Mouse (Mus musculus): Measurements from ENCODE around the gene Lce1k.
"Not testable (repeated sequence)": the region's sequence is repeated elsewhere in the genome, so short reads cannot be mapped to it uniquely, and the experiment has no call there.

The Lce1k gene

DNA sequence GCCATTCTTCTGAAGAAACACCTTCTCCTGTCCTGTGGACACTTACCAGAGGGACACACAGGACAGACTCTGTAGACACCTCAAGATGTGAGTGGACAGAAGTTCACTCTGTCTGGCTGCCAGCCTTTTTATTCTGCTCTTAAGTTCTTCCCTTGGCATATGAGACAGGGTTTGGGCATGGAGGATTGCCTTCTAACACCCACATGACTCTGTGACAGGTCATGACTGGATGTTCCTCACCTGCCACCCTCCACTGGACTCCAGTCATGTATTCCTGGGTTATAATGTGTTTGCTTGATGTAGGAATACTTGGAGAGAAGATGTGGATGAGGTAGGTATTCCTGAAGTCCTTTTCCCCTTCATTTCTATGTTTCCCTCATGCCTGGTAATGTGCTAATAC lies at the start of gene Lce1k:
TSS of gene Lce1k (minus strand) at position 101 of the 400 bp plus-strand sequence.
- DNase-seq: no peak

DNA sequence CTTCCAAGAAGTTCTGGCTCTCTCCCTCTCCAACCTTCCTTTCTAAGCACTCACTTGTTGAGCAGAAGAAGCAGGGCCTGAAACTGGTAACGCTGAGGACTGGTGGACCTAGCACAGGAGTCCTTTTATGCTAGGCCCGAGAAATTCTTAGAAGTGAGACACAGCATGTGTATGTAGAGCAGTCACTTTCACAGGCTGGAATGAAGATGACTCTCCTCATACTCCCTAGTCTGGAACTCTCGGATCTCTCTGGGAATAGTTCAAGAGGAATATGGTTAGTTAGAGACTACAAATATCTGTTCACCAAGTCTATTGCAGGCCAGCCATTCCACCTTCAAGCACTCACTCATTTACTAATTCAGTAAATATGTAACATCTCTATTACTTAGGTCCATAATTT lies 43.5 kb upstream of the Lce1k start, which contains the start of gene Lce1l:
TSS of gene Lce1l (minus strand) at position 101 of the 400 bp plus-strand sequence.
- DNase-seq: no peak

DNA sequence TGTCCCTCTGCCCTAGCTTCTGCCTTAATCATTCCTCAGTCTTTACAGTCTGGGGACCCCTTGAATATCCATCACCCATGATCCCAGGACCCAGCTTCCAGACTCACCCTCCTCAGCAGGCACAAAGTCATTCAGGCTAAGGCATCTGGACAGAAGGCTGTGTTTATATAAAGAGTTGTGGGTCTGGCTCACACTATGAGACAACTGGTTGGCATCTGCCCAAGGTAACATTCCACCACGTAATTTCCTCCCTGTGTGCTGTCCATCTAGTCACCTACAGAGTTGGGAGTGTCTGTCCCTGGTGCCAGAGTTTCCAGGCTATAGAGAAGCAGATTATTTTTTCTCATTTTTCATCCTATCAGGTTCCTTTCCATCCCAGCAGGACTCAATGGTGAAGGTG lies 19.4 kb upstream of the Lce1k start, which contains the start of gene Kprp:
TSS of gene Kprp (minus strand) at position 140 of the 400 bp plus-strand sequence.
- DNase-seq: no peak

DNA sequence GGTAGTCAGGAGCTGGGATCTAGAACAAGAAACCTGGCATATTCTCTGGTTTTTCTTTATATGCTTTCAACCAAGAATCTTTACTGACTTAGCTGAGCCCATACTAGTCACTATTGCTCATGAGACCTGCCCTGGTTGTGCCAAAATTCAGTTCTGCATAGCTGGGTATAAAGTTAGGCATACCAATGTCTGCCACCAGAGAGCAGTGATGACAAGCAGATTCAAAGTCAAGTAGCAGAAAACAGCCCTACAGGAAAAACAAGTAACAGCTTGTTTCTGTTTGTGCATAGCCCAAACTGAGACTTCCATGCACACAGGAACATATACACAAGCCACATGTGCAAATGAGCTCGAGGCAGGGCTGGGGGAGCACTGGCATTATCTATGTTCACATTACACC lies 18.1 kb upstream of the Lce1k start:
- DNase-seq: no peak

DNA sequence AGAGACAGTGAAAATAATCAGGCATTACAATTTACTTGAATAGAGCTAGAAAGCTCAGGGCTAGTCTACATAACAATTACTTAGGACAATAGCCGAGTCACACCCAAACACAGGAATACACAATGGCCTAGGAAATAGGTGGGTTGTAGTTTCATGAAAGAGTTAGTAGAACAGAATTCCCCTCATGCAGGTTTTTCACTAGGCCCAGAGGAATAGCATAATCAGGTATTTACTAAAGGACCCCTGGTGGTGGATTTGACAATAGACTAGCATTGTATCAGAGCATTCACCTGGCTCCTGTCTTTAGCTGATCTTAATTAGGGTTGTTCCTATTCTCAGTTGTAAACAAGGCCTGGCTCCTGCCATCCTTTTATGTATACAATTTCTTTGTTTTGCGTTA lies 8.3 kb upstream of the Lce1k start:
- DNase-seq: not testable (repeated sequence)

DNA sequence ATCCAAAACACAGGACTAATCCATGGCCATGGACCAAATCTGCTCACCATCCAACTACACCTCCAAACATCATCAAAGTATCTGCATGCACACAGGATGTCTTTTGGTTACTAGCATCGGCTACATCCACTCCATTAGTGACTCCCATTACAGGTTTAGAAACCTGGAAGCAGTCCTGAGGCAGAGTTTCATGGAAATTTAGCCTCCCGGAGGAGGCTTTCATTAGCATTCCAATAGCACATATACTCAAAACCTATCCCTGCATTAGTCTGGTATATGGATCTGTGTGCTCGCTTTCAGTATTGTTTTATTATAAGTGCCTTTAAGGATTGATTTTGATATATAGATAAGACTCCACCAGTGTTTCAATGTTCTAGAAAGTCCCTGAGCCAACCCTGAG lies 7.9 kb upstream of the Lce1k start:
- no peak for DNase-seq

DNA sequence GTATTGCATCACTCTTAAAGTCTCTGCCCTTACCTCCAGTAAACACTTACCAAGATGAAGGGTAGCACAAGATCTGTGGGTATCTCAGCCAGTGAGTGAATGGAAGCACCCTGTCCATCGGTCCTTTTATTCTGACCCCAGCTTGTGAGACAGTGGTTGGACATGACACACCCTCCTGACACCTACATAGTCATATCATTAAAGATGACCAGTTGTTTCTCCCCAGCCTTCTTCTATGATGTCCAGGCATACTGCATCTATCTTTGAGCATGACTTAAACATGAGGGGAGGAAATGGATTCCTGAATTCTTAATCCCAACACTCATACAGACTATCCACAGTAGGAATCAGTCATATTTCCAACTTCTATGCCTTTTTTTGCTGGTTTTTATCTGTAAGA lies 17.3 kb downstream of the Lce1k start, which contains the start of gene Lce1j:
TSS of gene Lce1j (minus strand) at position 101 of the 400 bp plus-strand sequence.
- no peak for DNase-seq

DNA sequence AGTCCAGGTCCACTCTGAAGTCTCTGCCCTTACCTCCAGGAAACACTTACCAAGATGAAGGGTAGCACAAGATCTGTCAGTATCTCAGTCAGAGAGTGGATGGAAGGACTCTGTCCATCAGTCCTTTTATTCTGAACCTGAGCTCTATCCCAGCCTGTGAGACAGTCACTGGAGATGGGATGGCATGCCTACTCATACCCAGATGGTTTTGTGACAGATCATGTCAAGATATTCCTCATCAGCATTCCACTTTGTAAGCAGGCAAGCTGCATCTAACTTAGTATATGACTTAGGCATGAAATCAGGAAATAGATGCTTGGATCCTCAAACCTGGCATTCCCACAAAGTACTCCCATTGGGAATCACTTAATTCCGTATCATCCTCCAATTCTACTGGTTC lies 28.9 kb downstream of the Lce1k start, which contains the start of gene Lce1i:
TSS of gene Lce1i (minus strand) at position 101 of the 400 bp plus-strand sequence.
- no peak for DNase-seq

DNA sequence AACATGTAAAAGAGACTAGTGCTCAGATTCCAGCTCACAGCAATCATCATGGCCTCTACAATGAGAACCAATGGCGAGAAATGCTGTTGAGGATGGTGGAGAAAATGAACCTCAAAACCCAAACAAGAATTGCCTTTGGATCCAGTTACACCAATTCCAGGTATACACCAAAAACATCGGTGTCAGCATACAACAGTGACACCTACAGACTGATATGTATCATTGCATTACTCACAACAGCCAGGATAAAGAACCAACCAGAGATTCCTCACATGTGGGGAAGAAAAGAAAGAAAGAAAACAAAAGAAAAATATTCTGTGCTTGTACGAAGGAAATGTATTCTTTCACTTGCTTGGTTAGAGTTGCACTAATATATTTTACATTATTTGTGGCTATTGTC lies 36.1 kb downstream of the Lce1k start:
- no peak for DNase-seq

DNA sequence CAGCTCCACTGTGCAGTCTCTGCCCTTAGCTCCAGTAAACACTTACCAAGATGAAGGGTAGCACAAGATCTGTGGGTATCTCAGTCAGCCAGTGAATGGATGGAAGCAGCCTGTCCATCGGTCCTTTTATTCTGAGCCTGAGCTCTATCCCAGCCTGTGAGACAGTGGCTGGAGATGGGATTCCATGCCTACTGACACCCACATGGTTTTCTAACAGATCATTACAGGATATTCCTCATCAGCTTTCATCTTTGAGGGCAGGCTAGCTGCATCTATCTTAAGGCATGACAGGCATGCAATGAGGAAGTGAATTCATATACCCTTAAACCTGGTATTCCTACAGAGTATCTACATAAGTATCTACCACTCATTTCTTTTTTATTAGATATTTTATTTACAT lies 42.7 kb downstream of the Lce1k start, which contains the start of gene Lce1h:
TSS of gene Lce1h (minus strand) at position 101 of the 400 bp plus-strand sequence.
- DNase-seq: no peak

All from liver (tissue).